Mouse (Mus musculus): Measurements from ENCODE around the gene Olfr125. TPM values are rescaled to one million over a fixed set of nuclear protein-coding genes. Genes with fewer than 3 reads are reported as not detected.

Gene Olfr125
- not detected in 2 replicates for total RNA-seq (2023)

GRCm38 (mm10) chr17:37832649-37833048 is at the start of gene Olfr125:
Gene Olfr125, plus strand, starts transcription at chr17:37832949.

GRCm38 (mm10) chr17:37793229-37793628 is 39.5 kb upstream of the Olfr125 start, which contains the start of gene Olfr123:
Gene Olfr123, plus strand, starts transcription at chr17:37793529.

GRCm38 (mm10) chr17:37799588-37799987 is 33.2 kb upstream of the Olfr125 start, which contains the start of gene Olfr124:
Gene Olfr124, plus strand, starts transcription at chr17:37799888.

GRCm38 (mm10) chr17:37847183-37847582 is 14.4 kb downstream of the Olfr125 start, which contains the start of gene Olfr126:
Gene Olfr126, plus strand, starts transcription at chr17:37847483.

Other genes starting within 250 kb of the Olfr125 start
- gene Olfr114, start 240.2 kb upstream of the Olfr125 start, total RNA-seq (2023) = not detected in 2 replicates
- gene Olfr115, start 205.8 kb upstream of the Olfr125 start, total RNA-seq (2023) = not detected in 2 replicates
- not detected in 2 replicates for gene Olfr116, start 205.8 kb upstream of the Olfr125 start, total RNA-seq (2023)
- not detected in 2 replicates for gene Olfr117, start 169.2 kb upstream of the Olfr125 start, total RNA-seq (2023)
- gene Olfr118, start 166.0 kb upstream of the Olfr125 start, total RNA-seq (2023) = not detected in 2 replicates
- not detected in 2 replicates for gene Olfr119, start 136.4 kb upstream of the Olfr125 start, total RNA-seq (2023)
- not detected in 2 replicates for gene Olfr120, start 111.1 kb upstream of the Olfr125 start, total RNA-seq (2023)
- gene Olfr121, start 84.1 kb upstream of the Olfr125 start, total RNA-seq (2023) = not detected in 2 replicates
- not detected in 2 replicates for gene Olfr122, start 64.3 kb upstream of the Olfr125 start, total RNA-seq (2023)
- gene Olfr123, start 39.4 kb upstream of the Olfr125 start, total RNA-seq (2023) = not detected in 2 replicates
- not detected in 2 replicates for gene Olfr124, start 33.1 kb upstream of the Olfr125 start, total RNA-seq (2023)
- not detected in 2 replicates for gene Olfr126, start 14.5 kb downstream of the Olfr125 start, total RNA-seq (2023)
- gene Olfr127, start 67.5 kb downstream of the Olfr125 start, total RNA-seq (2023) = not detected in 2 replicates
- gene Olfr128, start 87.6 kb downstream of the Olfr125 start, total RNA-seq (2023) = not detected in 2 replicates
- gene Olfr761, start 120.1 kb downstream of the Olfr125 start, total RNA-seq (2023) = not detected in 2 replicates
- not detected in 2 replicates for gene Olfr129, start 227.1 kb downstream of the Olfr125 start, total RNA-seq (2023)
- gene Olfr130, start 231.0 kb downstream of the Olfr125 start, total RNA-seq (2023) = not detected in 2 replicates